In genomic region chr17:94652412-94652811, GRCm38 (mm10) we compare ENCODE assay signal across 27 mouse cellular contexts.
"Had no signal": no experiment of that assay in that cellular context is flagged by ENCODE, and none has a peak within 500 bp of the region (broad histone marks: within the 10 kb centered on the region; RNA-seq: fewer than 3 reads in every experiment).

No protein-coding gene starts in this region.

- DNase-seq: gastrocnemius, postnatal 14 days; gastrocnemius, postnatal 36 days; heart, adult 18-20 months; heart, postnatal 10 days; heart, postnatal 4 days; kidney, adult 18-20 months; kidney, adult 9 months; kidney, postnatal 25 days; kidney, postnatal 4 days; left cerebral cortex, postnatal 4 days had no signal

- H3K4me2 ChIP-seq: heart, embryonic 12.5 days; hindbrain, embryonic 12.5 days; hindbrain, embryonic 14.5 days; intestine, embryonic 15.5 days; kidney, embryonic 15.5 days; limb, embryonic 13.5 days; limb, embryonic 15.5 days; liver, embryonic 12.5 days had no signal

- ATAC-seq: hindbrain, embryonic 16.5 days; inflammation-experienced regulatory T-cells, adult 6 months; intestine, embryonic 15.5 days; intestine, postnatal 0 days; liver, embryonic 12.5 days had no signal

- H3K36me3 ChIP-seq: heart, embryonic 10.5 days; heart, embryonic 12.5 days; hindbrain, embryonic 10.5 days; hindbrain, embryonic 12.5 days; intestine, embryonic 15.5 days; kidney, embryonic 15.5 days; limb, embryonic 13.5 days; limb, embryonic 15.5 days; liver, embryonic 12.5 days had no signal

- H3K4me3 ChIP-seq: heart, embryonic 10.5 days; heart, embryonic 12.5 days; hindbrain, embryonic 10.5 days; hindbrain, embryonic 12.5 days; intestine, embryonic 15.5 days; kidney, embryonic 15.5 days; layer of hippocampus, adult 2 months; left cerebral cortex, adult 2 months; limb, embryonic 13.5 days; limb, embryonic 15.5 days; liver, embryonic 12.5 days had no signal

- H3K4me1 ChIP-seq: heart, embryonic 10.5 days; heart, embryonic 12.5 days; hindbrain, embryonic 10.5 days; hindbrain, embryonic 12.5 days; intestine, embryonic 15.5 days; kidney, embryonic 15.5 days; limb, embryonic 13.5 days; limb, embryonic 15.5 days; liver, embryonic 12.5 days had no signal

- H3K9me3 ChIP-seq: heart, embryonic 10.5 days; hindbrain, embryonic 10.5 days; hindbrain, embryonic 12.5 days; intestine, embryonic 15.5 days; kidney, embryonic 15.5 days; limb, embryonic 13.5 days; limb, embryonic 15.5 days had no signal

- H3K9ac ChIP-seq: heart, embryonic 12.5 days; hindbrain, embryonic 12.5 days; hindbrain, embryonic 14.5 days; intestine, embryonic 15.5 days; kidney, embryonic 15.5 days; limb, embryonic 13.5 days; limb, embryonic 15.5 days; liver, embryonic 12.5 days; liver, embryonic 14.5 days had no signal

- H3K27me3 ChIP-seq: heart, embryonic 12.5 days; hindbrain, embryonic 12.5 days; intestine, embryonic 15.5 days; kidney, embryonic 15.5 days; limb, embryonic 13.5 days; limb, embryonic 15.5 days; liver, embryonic 12.5 days had no signal

- H3K27ac ChIP-seq: heart, embryonic 10.5 days; hindbrain, embryonic 10.5 days; hindbrain, embryonic 12.5 days; hindbrain, embryonic 14.5 days; intestine, embryonic 15.5 days; kidney, embryonic 15.5 days; kidney, postnatal 0 days; layer of hippocampus, adult 2 months; left cerebral cortex, adult 2 months; limb, embryonic 13.5 days; limb, embryonic 15.5 days; liver, embryonic 12.5 days; liver, embryonic 14.5 days had no signal
